Mouse (Mus musculus) liver, embryonic 15.5 days (tissue): ENCODE results near the gene Nme1. TPM values are rescaled to one million over a fixed set of nuclear protein-coding genes. Genes with fewer than 3 reads are reported as not detected.

Source experiments
- ATAC-seq: fragments of 200-750 bp; cut with Nextera tagmentation; 2 replicates; pipeline ENCODE4 v1.8.0; 2017; ENCODE audit warnings: moderate number of reproducible peaks, mild to moderate bottlenecking, moderate library complexity; ENCODE audit not compliant: insufficient read depth
- H3K27ac ChIP-seq: fragments of 300-500 bp; sonication (generic); replicated peaks from 2 replicates; pipeline ENCODE4 v1.5.1; 2015; ENCODE audit warnings: mild to moderate bottlenecking, inconsistent platforms
- H3K27me3 ChIP-seq: fragments of 300-500 bp; sonication (generic); 2 replicates; pipeline ENCODE4 v1.6.1; 2015; ENCODE audit warnings: mild to moderate bottlenecking, inconsistent platforms
- H3K36me3 ChIP-seq: fragments of 300-500 bp; sonication (generic); replicated peaks from 2 replicates; pipeline ENCODE4 v1.6.1; 2015; ENCODE audit warnings: moderate library complexity, mild to moderate bottlenecking, inconsistent platforms
- H3K4me1 ChIP-seq: fragments of 300-500 bp; sonication (generic); replicated peaks from 2 replicates; pipeline ENCODE4 v1.6.1; 2015; ENCODE audit warnings: inconsistent platforms
- H3K4me2 ChIP-seq: fragments of 300-500 bp; sonication (generic); 2 replicates; pipeline ENCODE4 v1.6.1; 2015; ENCODE audit warnings: moderate library complexity, mild to moderate bottlenecking, inconsistent platforms
- H3K4me3 ChIP-seq: fragments of 300-500 bp; sonication (generic); replicated peaks from 2 replicates; pipeline ENCODE4 v1.5.1; 2015; ENCODE audit warnings: mild to moderate bottlenecking, inconsistent platforms
- H3K9ac ChIP-seq: fragments of 300-500 bp; sonication (generic); 2 replicates; pipeline ENCODE4 v1.6.1; 2015; ENCODE audit warnings: moderate library complexity, mild to moderate bottlenecking, inconsistent platforms
- H3K9me3 ChIP-seq: fragments of 300-500 bp; sonication (generic); replicated peaks from 2 replicates; pipeline ENCODE4 v1.6.1; 2016; ENCODE audit warnings: inconsistent platforms
- WGBS: fragments of 180-500 bp; shearing (Covaris S2); methylation state at CpG from one replicate; pipeline ENCODE4 v1.1.7; 2015; ENCODE audit warnings: mixed read lengths; ENCODE audit not compliant: insufficient replicate concordance; 5-methylcytosine and 5-hydroxymethylcytosine counted together
- polyA plus RNA-seq: library from polyadenylated mRNA; unstranded; fragments of >200 nt; fragmentation: Nextera tagmentation; extraction: Ambion mirVana; gene quantifications from 2 replicates; pipeline ENCODE4 v1.2.1, GENCODE M21; 2015

Gene Nme1
- polyA plus RNA-seq, 1 experiment from 2014 or later, result 107 TPM

DNA sequence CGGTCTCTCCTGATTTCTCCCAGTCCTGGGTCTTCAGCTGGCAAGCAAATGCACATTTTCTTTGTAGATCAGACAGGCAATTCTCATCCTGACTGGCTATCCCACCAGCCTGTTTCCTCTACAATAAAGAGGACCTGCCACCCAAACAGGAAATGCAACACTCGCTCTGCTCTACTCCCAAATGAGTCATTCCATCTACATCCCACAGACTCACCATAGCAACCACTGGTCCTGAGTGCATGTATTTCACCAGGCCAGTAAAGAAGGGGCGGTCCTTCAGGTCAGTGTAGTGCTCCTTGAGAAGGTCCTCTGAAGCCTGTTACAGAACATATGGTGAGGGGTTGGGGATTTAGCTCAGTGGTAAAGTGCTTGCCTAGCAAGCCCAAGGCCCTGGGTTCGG lies 5.3 kb downstream of the Nme1 start:
- H3K36me3 ChIP-seq, result peaks cover 80% of the 10 kb centered on the region

DNA sequence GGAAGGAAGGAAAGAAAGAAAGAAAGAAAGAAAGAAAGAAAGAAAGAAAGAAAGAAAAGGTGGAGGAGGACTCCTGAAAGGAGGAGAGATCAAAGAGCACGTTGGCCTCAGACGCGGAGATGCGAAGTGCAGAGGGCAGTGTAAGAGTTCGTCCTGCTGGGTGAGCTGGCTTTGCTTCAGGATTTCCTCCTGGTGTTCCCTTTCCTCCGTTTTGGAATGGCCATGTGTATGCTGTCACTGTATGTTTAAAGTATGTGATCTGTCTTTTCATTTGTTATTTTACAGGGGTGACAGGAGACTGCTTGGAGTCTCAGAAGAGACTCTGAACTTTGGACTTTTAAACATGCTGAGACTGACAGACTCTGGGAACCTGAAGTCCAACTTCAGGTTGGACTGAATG lies 6.8 kb downstream of the Nme1 start:
- no peak overlapping the region for H3K9ac ChIP-seq
- peaks cover 12% of the 10 kb centered on the region; the same call in 1 of the 2 replicates for H3K4me1 ChIP-seq
- no peak overlapping the region for H3K4me3 ChIP-seq
- no peaks in the 10 kb centered on the region for H3K27me3 ChIP-seq
- 80% methylated on average over 6 of the region's 6 CpGs for WGBS
- H3K36me3 ChIP-seq, result peaks cover 85% of the 10 kb centered on the region
- no peak overlapping the region for H3K4me2 ChIP-seq
- ATAC-seq, result no peak
- no peak overlapping the region for H3K27ac ChIP-seq
- no peaks in the 10 kb centered on the region for H3K9me3 ChIP-seq

More for the DNA sequence above, 5.3 kb downstream of the Nme1 start:
- WGBS, result 67% methylated on average over 4 of the region's 4 CpGs
- H3K9ac ChIP-seq, result no peak overlapping the region
- H3K4me3 ChIP-seq, result no peak overlapping the region
- ATAC-seq, result no peak
- no peak overlapping the region for H3K27ac ChIP-seq
- H3K4me2 ChIP-seq, result no peak overlapping the region
- H3K4me1 ChIP-seq, result peaks cover 22% of the 10 kb centered on the region
- H3K27me3 ChIP-seq, result no peaks in the 10 kb centered on the region
- H3K9me3 ChIP-seq, result no peaks in the 10 kb centered on the region

DNA sequence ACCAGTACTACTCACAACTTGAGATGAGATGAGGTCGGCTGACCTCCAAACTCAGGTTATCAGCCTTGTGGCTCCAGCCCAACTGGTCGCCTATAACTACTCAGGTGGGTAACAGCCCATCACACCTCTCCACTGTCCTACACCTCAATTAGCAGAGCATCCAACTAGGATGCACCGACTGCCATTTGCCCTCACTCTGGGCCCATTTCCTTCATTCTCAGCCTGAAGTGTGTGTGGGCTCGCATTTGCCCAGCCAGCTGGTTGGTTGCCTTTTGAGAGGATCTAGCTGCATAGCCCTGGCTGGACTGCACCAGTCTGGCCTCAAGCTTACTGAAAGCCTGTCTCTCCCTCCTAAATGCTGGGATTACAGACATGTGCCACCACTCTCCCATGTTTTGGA lies 10.6 kb downstream of the Nme1 start:
- Histone ChIP-seq H3K27me3 (0 out of 2 replicates have a peak, but pooled peaks cover 5% of the 10 kb centered on the region), H3K27ac (no peak overlapping the region), H3K4me2 (no peak overlapping the region), H3K4me1 (peaks cover 32% of the 10 kb centered on the region), H3K36me3 (peaks cover 59% of the 10 kb centered on the region), H3K9ac (no peak overlapping the region), H3K9me3 (no peaks in the 10 kb centered on the region), H3K4me3 (no peak overlapping the region)
- ATAC-seq, result no peak
- WGBS, result 57% methylated on average over 4 of the region's 4 CpGs

DNA sequence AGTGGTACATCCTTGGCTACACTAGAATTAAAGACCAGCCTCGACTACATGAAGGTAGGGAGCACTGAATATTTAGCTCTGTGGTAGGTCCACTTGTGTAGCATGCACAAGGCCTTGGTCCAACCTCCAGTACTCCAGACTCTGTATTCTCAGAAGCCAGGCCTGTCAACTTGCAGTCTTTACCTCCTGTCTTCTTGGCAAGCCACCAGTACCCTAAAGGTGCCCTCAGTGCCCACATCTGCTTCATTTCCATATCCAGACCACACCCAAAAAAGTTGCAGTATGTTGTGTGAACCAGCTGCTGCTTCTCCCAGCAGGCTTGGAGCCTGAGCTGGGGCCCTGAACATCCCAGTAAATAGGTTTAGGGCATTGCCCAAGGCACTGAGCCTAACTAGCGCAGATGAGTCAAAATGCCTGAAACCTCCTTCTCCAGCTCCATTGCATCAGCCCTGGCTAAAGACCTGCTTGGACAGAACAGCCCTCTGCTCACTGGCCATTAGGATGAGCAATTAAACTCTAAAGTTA lies 11.2 kb downstream of the Nme1 start:
- Histone ChIP-seq H3K27ac (no peak overlapping the region), H3K9me3 (no peaks in the 10 kb centered on the region), H3K4me2 (no peak overlapping the region), H3K9ac (no peak overlapping the region), H3K4me3 (no peak overlapping the region), H3K4me1 (peaks cover 35% of the 10 kb centered on the region), H3K36me3 (peaks cover 58% of the 10 kb centered on the region), H3K27me3 (0 out of 2 replicates have a peak, but pooled peaks cover 5% of the 10 kb centered on the region)
- 68% methylated on average over 2 of the region's 2 CpGs for WGBS
- no peak for ATAC-seq

DNA sequence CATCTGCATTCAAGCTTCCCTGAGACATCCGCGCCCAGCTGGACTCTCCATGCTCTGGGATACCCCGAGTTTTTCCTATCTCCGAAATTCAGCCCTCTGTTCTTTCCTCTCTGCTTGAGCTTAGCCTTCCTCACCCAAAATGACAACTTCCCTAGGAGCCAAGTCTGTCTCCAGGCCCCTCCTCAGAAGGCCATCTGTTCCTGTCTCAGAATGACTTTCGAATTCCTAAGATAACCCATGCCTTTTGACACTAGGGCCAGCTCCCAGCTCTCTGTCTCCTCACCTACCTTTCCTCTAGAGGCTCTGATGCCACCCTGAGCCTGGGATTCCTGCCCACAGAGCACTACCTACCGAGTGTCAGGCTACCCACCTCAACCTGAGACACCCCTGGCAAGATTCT lies 12.2 kb downstream of the Nme1 start, which contains the start of gene Nme2:
Gene Nme2 (minus strand): TSS at position 101 of the 400 bp plus-strand sequence.
- 0 out of 2 replicates have a peak, but pooled peaks have one; percentile 9 for ATAC-seq
- H3K36me3 ChIP-seq, result peaks cover 56% of the 10 kb centered on the region
- 2% methylated on average over 6 of the region's 6 CpGs for WGBS

DNA sequence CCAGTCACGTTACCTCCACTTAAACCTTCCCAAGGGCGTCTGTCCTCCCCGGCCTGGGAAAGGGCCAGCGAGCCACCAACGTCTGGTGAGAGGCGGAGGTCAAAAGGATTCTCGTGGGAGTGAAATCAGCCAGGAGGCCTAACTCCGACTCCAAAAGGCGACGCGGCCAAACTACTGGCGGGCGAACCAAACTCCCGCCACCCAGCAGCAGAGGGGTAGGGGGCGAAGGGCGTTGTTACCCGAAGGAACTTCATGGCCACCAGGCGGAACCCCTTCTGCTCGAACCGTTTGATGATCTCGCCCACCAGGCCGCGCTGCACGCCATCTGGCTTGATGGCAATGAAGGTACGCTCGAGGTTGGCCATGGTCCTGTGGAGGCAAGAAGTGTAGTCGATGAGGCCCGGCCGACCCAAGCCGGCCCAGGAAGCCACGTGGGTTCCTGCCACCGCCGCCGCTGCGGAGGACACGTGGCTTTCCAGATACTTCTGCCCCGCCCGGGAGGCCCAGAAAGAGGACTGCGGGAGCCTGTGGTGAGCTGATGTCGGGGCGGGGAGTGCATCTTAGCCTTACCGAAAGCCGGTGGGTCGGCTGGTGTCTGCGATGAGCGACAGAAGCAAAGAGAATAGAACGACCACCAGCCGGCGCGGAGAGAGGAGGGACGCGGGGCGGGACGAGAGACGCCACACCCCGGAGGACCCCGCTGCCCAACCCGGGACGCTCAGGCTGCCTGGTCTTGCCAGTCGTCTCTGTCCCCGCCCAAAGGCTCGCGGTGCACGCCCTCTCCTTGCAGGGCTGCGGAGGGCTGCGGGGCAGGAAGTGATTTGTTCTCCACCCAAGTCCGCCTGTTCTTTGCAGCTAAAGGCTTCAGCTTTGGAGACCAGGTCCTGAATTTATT lies 12.8 kb downstream of the Nme1 start:
- Histone ChIP-seq H3K9ac (peak overlapping the region; percentile 49), H3K4me1 (peaks cover 40% of the 10 kb centered on the region), H3K27me3 (0 out of 2 replicates have a peak, but pooled peaks cover 5% of the 10 kb centered on the region), H3K4me3 (peak overlapping the region; percentile 68), H3K4me2 (peak overlapping the region; percentile 88), H3K9me3 (no peaks in the 10 kb centered on the region), H3K36me3 (peaks cover 55% of the 10 kb centered on the region), H3K27ac (peak overlapping the region; percentile 77)
- peak; percentile 89 for ATAC-seq
- WGBS, result under 1% methylated on average over 67 of the region's 67 CpGs

More for the DNA sequence above, 12.2 kb downstream of the Nme1 start, which contains the start of gene Nme2:
- H3K9ac ChIP-seq, result peak within 1 kb of the TSS; percentile 49
- peak within 1 kb of the TSS; percentile 88 for H3K4me2 ChIP-seq
- no peaks in the 10 kb centered on the region for H3K9me3 ChIP-seq
- peak within 1 kb of the TSS; percentile 68 for H3K4me3 ChIP-seq
- H3K27me3 ChIP-seq, result 0 out of 2 replicates have a peak, but pooled peaks cover 5% of the 10 kb centered on the region
- H3K4me1 ChIP-seq, result peaks cover 35% of the 10 kb centered on the region
- H3K27ac ChIP-seq, result peak within 1 kb of the TSS; percentile 77

DNA sequence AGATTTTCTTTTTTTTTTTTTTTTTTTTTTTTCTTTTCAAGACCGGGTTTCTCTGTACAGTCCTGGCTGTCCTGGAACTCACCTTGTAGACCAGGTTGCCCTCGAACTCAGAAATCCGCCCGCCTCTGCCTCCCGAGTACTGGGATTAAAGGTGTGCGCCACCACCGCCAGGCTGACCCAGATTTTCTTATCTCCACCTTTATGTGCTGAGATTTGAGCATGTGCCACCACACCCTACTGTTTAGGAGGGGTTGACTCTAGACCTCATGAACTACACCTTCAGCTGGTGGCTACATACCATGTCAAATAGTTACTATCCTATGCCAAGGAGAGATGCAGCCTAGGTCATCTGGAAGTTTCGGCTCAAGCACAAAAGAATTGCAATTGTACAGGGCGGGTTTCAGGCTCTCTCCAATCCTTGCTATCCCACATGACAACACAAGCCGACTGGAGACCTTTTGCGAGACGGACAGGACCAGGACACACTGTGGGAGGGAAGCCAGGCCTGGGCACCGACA lies 13.5 kb downstream of the Nme1 start:
- H3K27ac ChIP-seq, result peak overlapping the region; percentile 77; the same call in 1 of the 2 replicates
- peaks cover 40% of the 10 kb centered on the region for H3K4me1 ChIP-seq
- 0 out of 2 replicates have a peak, but pooled peaks cover 5% of the 10 kb centered on the region for H3K27me3 ChIP-seq
- H3K4me3 ChIP-seq, result peak overlapping the region; percentile 68
- peak overlapping the region; percentile 88 for H3K4me2 ChIP-seq
- H3K9ac ChIP-seq, result peak overlapping the region; percentile 49
- peaks cover 55% of the 10 kb centered on the region for H3K36me3 ChIP-seq
- H3K9me3 ChIP-seq, result no peaks in the 10 kb centered on the region
- ATAC-seq, result no peak
- WGBS, result 24% methylated on average over 13 of the region's 13 CpGs

DNA sequence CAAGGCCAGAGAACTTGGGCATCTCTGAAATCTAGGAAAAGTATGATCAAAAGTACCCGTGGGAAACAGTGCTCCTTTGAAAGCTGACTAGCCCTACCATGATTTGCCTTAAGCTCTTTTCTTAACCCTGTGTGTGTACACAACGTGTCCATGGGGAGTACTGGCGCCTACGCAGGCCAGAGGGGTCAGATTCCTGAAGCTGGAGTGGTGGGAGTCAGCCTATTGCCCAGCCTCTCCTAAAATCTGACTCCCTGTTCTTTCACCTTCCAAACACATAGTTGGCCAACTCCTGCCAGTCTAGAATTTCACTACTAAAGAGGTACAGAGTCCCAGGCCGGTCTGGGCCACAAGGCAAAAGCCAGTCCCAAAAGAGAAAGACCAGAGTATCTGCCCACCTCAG lies 15.9 kb downstream of the Nme1 start:
- Histone ChIP-seq H3K9ac (no peak overlapping the region), H3K9me3 (no peaks in the 10 kb centered on the region), H3K4me1 (peaks cover 40% of the 10 kb centered on the region), H3K27me3 (0 out of 2 replicates have a peak, but pooled peaks cover 5% of the 10 kb centered on the region), H3K27ac (peak overlapping the region; percentile 55), H3K36me3 (peaks cover 43% of the 10 kb centered on the region), H3K4me2 (peak overlapping the region; percentile 13; the same call in 1 of the 2 replicates), H3K4me3 (no peak overlapping the region)
- ATAC-seq, result peak; percentile 33
- 72% methylated on average over 5 of the region's 5 CpGs for WGBS

DNA sequence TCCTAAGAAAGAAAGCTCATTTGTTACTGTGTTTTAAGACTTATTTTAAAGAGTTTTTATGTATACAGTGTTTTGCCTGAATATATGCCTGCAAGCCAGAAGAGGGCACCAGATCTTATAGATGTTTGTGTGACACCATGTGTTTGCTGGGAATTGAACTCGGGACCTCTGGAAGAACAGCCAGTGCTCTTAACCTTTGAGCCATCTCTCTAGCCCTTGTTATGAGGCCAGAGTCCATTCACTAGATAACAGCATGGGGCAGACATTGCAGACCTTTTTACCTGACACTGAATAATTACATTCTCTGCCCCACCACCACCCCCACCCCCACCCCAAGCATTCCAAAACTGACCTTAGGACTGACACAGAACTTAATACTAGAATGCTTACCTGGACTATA lies 18.3 kb downstream of the Nme1 start:
- Histone ChIP-seq H3K4me3 (no peak overlapping the region), H3K27ac (no peak overlapping the region), H3K36me3 (peaks cover 43% of the 10 kb centered on the region), H3K4me1 (peaks cover 24% of the 10 kb centered on the region), H3K9ac (no peak overlapping the region), H3K27me3 (0 out of 2 replicates have a peak, but pooled peaks cover 3% of the 10 kb centered on the region), H3K9me3 (no peaks in the 10 kb centered on the region), H3K4me2 (no peak overlapping the region)
- WGBS, result 66% methylated on average over 1 of the region's 1 CpGs
- ATAC-seq, result peak; percentile 19; the same call in 1 of the 2 replicates

DNA sequence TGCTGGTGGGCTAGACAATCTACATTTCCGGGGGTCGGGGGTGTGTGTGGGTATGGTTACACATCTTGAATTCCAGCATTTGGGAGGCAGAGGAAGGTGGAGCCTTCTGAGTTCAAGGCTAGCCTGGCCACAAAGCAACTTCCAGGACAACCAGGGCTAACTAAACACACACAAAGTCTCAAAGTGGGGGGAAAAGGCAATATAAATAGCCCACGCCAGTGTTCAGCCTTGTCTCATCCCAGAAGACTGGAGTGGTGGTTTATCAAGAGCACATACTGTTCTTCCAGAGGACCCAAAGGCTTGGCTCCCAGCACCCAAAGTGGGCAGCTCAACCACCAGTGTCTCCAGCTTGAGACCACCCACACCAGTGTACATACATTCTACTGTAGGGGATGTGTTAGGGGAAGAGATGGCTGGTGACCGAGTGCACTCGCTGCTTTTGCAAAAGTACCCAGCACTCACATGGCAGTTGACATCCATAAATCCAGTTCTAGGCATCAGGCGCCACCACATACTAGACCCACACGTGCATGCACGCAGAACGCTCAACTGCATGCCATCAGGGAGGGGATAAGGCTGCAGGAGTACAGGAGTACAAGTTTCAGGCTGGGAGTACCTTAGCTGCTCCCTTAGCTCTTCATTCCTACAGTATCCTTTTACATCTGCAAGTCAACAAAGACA lies 19.3 kb downstream of the Nme1 start:
- Histone ChIP-seq H3K9ac (no peak overlapping the region), H3K4me3 (no peak overlapping the region), H3K27ac (no peak overlapping the region), H3K36me3 (peaks cover 41% of the 10 kb centered on the region), H3K4me2 (no peak overlapping the region), H3K9me3 (no peaks in the 10 kb centered on the region), H3K27me3 (no peaks in the 10 kb centered on the region), H3K4me1 (peaks cover 17% of the 10 kb centered on the region)
- 79% methylated on average over 9 of the region's 9 CpGs for WGBS
- ATAC-seq, result no peak
